Mouse (Mus musculus) liver, embryonic 18 days (tissue): ENCODE data around the gene Gm3752. TPM values are rescaled to one million over a fixed set of nuclear protein-coding genes. Genes with fewer than 3 reads are reported as not detected.

Experiments
- polyA plus RNA-seq: library from polyadenylated mRNA; depleted of rRNA; stranded (reverse); fragments of >200 nt; gene quantifications from 2 replicates; pipeline ENCODE4 v1.2.3, GENCODE M21; 2012; rRNA removed

The Gm3752 gene
- 0.05 and 0.08 TPM in 2 replicates for polyA plus RNA-seq

DNA sequence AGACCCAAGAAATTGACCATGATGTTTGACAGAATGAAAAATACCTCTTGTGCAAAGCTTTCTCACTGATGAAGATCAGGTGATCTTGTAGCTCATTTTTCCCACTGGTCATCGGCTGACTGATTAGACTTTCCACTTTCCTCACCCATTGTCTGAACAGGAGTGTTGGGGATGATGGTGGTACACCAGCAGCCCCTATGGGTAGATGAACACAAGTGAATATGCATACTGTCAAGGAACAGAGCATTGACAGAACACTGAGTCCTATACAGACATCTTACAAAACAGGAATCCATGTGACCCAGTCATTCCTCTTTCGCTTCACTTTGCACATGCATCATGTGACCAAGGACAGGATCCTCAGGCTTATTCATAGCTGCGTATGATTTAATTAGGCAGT, at the start of gene Gm3752:
Gm3752 (minus strand) TSS at position 101 of the 400 bp plus-strand sequence.

DNA sequence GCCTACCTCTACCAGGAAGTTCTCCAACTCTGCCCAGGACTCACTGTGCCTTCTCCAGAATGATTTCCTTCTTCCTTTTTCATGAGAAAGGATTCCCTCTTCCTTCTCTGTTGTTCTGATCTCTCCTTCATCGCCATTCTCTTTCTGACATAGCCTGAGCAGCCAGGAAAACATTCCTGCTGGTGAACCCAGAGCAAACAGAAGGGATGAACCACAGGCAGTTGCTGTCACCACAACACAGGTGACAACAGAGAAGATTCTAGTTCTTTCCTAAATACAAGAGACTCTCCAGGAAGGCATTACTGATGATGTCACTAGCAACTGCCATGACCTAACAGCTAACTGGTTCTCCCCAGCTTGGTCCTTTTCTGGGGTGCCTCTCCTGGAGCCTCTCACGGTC, 32.7 kb downstream of the Gm3752 start, which contains the start of gene Gm3755:
Gm3755 (minus strand) TSS at position 101 of the 400 bp plus-strand sequence.

Other genes starting within 250 kb of the Gm3752 start
- gene Gm3727, start 219.0 kb downstream of the Gm3752 start, polyA plus RNA-seq = not detected in 2 replicates
- 0.03 and 0.06 TPM in 2 replicates for gene Gm3739, start 168.7 kb downstream of the Gm3752 start, polyA plus RNA-seq
- not detected in 2 replicates for gene Gm5797, start 151.4 kb downstream of the Gm3752 start, polyA plus RNA-seq
- gene Gm8374, start 118.6 kb downstream of the Gm3752 start, polyA plus RNA-seq = not detected in 2 replicates
- gene Gm3755, start 32.8 kb downstream of the Gm3752 start, polyA plus RNA-seq = not detected in 2 replicates
- gene Gm3558, start 84.8 kb upstream of the Gm3752 start, polyA plus RNA-seq = 0.01 TPM in 1 of 2 replicates, not detected in the other
- gene Gm10338, start 111.8 kb upstream of the Gm3752 start, polyA plus RNA-seq = not detected in 2 replicates
- not detected in 2 replicates for gene Gm10128, start 160.2 kb upstream of the Gm3752 start, polyA plus RNA-seq